Mouse (Mus musculus) thymus, adult 2 months (tissue): ENCODE results near the gene Kalrn.

Source experiments
- CTCF ChIP-seq: fragments of 200-500 bp; IDR thresholded peaks from 2 replicates; pipeline ENCODE4 v1.5.1; 2012; ENCODE audit warnings: mild to moderate bottlenecking, control low read depth, low read length, moderate library complexity, borderline replicate concordance; ENCODE audit not compliant: control insufficient read depth, poor library complexity, insufficient read depth; ENCODE audit errors: extremely low read depth
- POLR2A ChIP-seq: fragments of 200-500 bp; IDR thresholded peaks from 2 replicates; pipeline ENCODE4 v1.6.1; 2012; ENCODE audit warnings: mild to moderate bottlenecking, low read length, control low read depth, moderate library complexity; ENCODE audit not compliant: control insufficient read depth, poor library complexity, insufficient read depth; ENCODE audit errors: extremely low read depth

GRCm38 (mm10) chr16:34017241-34017640 lies 556.1 kb downstream of the Kalrn start:
- no peak for TF ChIP-seq POLR2A
- no peak for TF ChIP-seq CTCF
